Mouse (Mus musculus) liver, postnatal 0 days (tissue): ENCODE measurements around the gene Ndufs2. TPM values are rescaled to one million over a fixed set of nuclear protein-coding genes. Genes with fewer than 3 reads are reported as not detected.

ENCODE experiments used
- ATAC-seq: fragments of 200-750 bp; cut with Nextera tagmentation; 2 replicates; pipeline ENCODE4 v1.8.0; 2017; ENCODE audit warnings: mild to moderate bottlenecking, moderate library complexity
- DNase-seq: peaks from one replicate; pipeline ENCODE4 v3.0.0-alpha.2; 2016
- H3K27ac ChIP-seq: fragments of 300-500 bp; sonication (generic); 2 replicates; pipeline ENCODE4 v1.5.1; 2014; ENCODE audit warnings: antibody characterized with exemption, moderate library complexity, mild to moderate bottlenecking, low read depth
- H3K27me3 ChIP-seq: fragments of 300-500 bp; sonication (generic); 2 replicates; pipeline ENCODE4 v1.6.1; 2014; ENCODE audit warnings: low read length, control low read depth, mixed read lengths; ENCODE audit not compliant: insufficient read depth
- H3K36me3 ChIP-seq: fragments of 300-500 bp; sonication (generic); replicated peaks from 2 replicates; pipeline ENCODE4 v1.6.1; 2014; ENCODE audit warnings: mild to moderate bottlenecking, control low read depth, low read length, moderate library complexity, mixed read lengths; ENCODE audit not compliant: insufficient read depth
- H3K4me1 ChIP-seq: fragments of 300-500 bp; sonication (generic); 2 replicates; pipeline ENCODE4 v1.6.1; 2014; ENCODE audit warnings: antibody characterized with exemption, mild to moderate bottlenecking, control low read depth; ENCODE audit not compliant: insufficient read depth
- H3K4me2 ChIP-seq: fragments of 300-500 bp; sonication (generic); 2 replicates; pipeline ENCODE4 v1.6.1; 2014; ENCODE audit warnings: low read depth, mild to moderate bottlenecking, low read length, moderate library complexity, mixed read lengths
- H3K4me3 ChIP-seq: fragments of 300-500 bp; sonication (generic); 2 replicates; pipeline ENCODE4 v1.5.1; 2014; ENCODE audit warnings: low read depth, low read length
- H3K9ac ChIP-seq: fragments of 300-500 bp; sonication (generic); replicated peaks from 2 replicates; pipeline ENCODE4 v1.6.1; 2014; ENCODE audit warnings: mild to moderate bottlenecking, moderate library complexity
- H3K9me3 ChIP-seq: fragments of 300-500 bp; sonication (generic); 2 replicates; pipeline ENCODE4 v1.6.1; 2016; ENCODE audit warnings: mild to moderate bottlenecking, control low read depth, low read length, mixed read lengths
- CTCF ChIP-seq: sonication (generic); IDR thresholded peaks from 2 replicates; pipeline ENCODE4 v1.5.1; 2016; ENCODE audit warnings: antibody characterized with exemption, low read depth
- EP300 ChIP-seq: IDR thresholded peaks from 2 replicates; pipeline ENCODE4 v1.6.1; 2016; ENCODE audit warnings: antibody characterized with exemption, low read depth, mild to moderate bottlenecking
- WGBS: fragments of 180-500 bp; shearing (Covaris S2); extraction: QIAGEN DNeasy Blood & Tissue Kit; methylation state at CpG from one replicate; pipeline ENCODE4 v1.1.7; 2014; ENCODE audit not compliant: insufficient replicate concordance; 5-methylcytosine and 5-hydroxymethylcytosine counted together
- polyA plus RNA-seq: library from polyadenylated mRNA; unstranded; fragments of >200 nt; fragmentation: Nextera tagmentation; extraction: Ambion mirVana; gene quantifications from 2 replicates; pipeline ENCODE4 v1.2.1, GENCODE M21; 2015

The Ndufs2 gene
- polyA plus RNA-seq, 1 experiment from 2014 or later, result 158 TPM

GRCm38 (mm10) chr1:171283188-171284160, 32.3 kb upstream of the Ndufs2 start:
- Histone ChIP-seq H3K9me3 (no peaks in the 10 kb centered on the region), H3K4me3 (no peak overlapping the region), H3K4me1 (peaks cover 23% of the 10 kb centered on the region), H3K27me3 (no peaks in the 10 kb centered on the region), H3K4me2 (peak overlapping the region; percentile 63; the same call in 1 of the 2 replicates), H3K36me3 (peaks cover 35% of the 10 kb centered on the region), H3K27ac (0 out of 2 replicates have a peak overlapping the region, but pooled peaks have one; percentile 9), H3K9ac (no peak overlapping the region)
- WGBS, result 81% methylated on average over 18 of the region's 18 CpGs
- DNase-seq (no peak), ATAC-seq (no peak)
- TF ChIP-seq CTCF (no peak), EP300 (no peak)

GRCm38 (mm10) chr1:171282086-171282805, 31.1 kb upstream of the Ndufs2 start:
- peaks cover 18% of the 10 kb centered on the region for H3K4me1 ChIP-seq
- ATAC-seq, result no peak
- H3K4me3 ChIP-seq, result peak overlapping the region; percentile 59
- H3K36me3 ChIP-seq, result peaks cover 46% of the 10 kb centered on the region
- H3K27ac ChIP-seq, result peak overlapping the region; percentile 97
- H3K9ac ChIP-seq, result peak overlapping the region; percentile 96
- 63% methylated on average over 18 of the region's 18 CpGs for WGBS
- H3K27me3 ChIP-seq, result no peaks in the 10 kb centered on the region
- no peak for DNase-seq
- no peak for TF ChIP-seq EP300
- TF ChIP-seq CTCF, result no peak
- no peaks in the 10 kb centered on the region for H3K9me3 ChIP-seq
- H3K4me2 ChIP-seq, result peak overlapping the region; percentile 63

GRCm38 (mm10) chr1:171281528-171281923, 30.3 kb upstream of the Ndufs2 start:
- ATAC-seq, result peak; percentile 62
- TF ChIP-seq CTCF, result peak; percentile 94
- TF ChIP-seq EP300, result no peak
- peaks cover 53% of the 10 kb centered on the region for H3K36me3 ChIP-seq
- peaks cover 12% of the 10 kb centered on the region for H3K4me1 ChIP-seq
- no peaks in the 10 kb centered on the region for H3K27me3 ChIP-seq
- H3K27ac ChIP-seq, result peak overlapping the region; percentile 97
- DNase-seq, result peak; percentile 89
- H3K9me3 ChIP-seq, result no peaks in the 10 kb centered on the region
- under 1% methylated on average over 10 of the region's 10 CpGs for WGBS
- peak overlapping the region; percentile 59 for H3K4me3 ChIP-seq
- H3K9ac ChIP-seq, result peak overlapping the region; percentile 96
- H3K4me2 ChIP-seq, result peak overlapping the region; percentile 63

GRCm38 (mm10) chr1:171280916-171281527, 29.8 kb upstream of the Ndufs2 start, which contains the start of gene Ppox:
Ppox (minus strand) TSS chr1:171281186.
- Histone ChIP-seq H3K27me3 (no peaks in the 10 kb centered on the region), H3K27ac (peak within 1 kb of the TSS; percentile 97), H3K9me3 (no peaks in the 10 kb centered on the region), H3K4me3 (peak within 1 kb of the TSS; percentile 59), H3K9ac (peak within 1 kb of the TSS; percentile 96), H3K4me1 (peaks cover 12% of the 10 kb centered on the region), H3K36me3 (peaks cover 58% of the 10 kb centered on the region), H3K4me2 (peak within 1 kb of the TSS; percentile 81)
- DNase-seq (peak; percentile 93), ATAC-seq (peak; percentile 93)
- TF ChIP-seq EP300 (peak; percentile 98), CTCF (no peak)
- whole genome bisulfite sequencing, result under 1% methylated on average over 26 of the region's 26 CpGs

- TF ChIP-seq CTCF (no peak), EP300 (no peak)
- Histone ChIP-seq H3K9me3 (no peaks in the 10 kb centered on the region), H3K27me3 (no peaks in the 10 kb centered on the region), H3K4me2 (peak overlapping the region; percentile 81), H3K36me3 (peaks cover 65% of the 10 kb centered on the region), H3K4me1 (peaks cover 12% of the 10 kb centered on the region), H3K27ac (peak overlapping the region; percentile 97), H3K4me3 (peak overlapping the region; percentile 59), H3K9ac (peak overlapping the region; percentile 96)
- ATAC-seq, result peak; percentile 22
- no peak for DNase-seq
- WGBS, result 3% methylated on average over 25 of the region's 25 CpGs
Measured at GRCm38 (mm10) chr1:171280250-171280915, 29.2 kb upstream of the Ndufs2 start.
